In genomic region chr3:67267448-67267847, GRCm38 (mm10) we compare ENCODE assay signal across 13 mouse cellular contexts.
DNase-seq lines count a peak whose midpoint lies in the region; ATAC-seq and TF ChIP-seq lines count a peak whose summit lies in the region.
"Had no signal": no experiment of that assay in that cellular context is flagged by ENCODE, and none has a peak within 500 bp of the region (broad histone marks: within the 10 kb centered on the region; RNA-seq: fewer than 3 reads in every experiment).

No protein-coding gene starts in this region.

- no peak overlapping the region for H3K27ac ChIP-seq in heart, postnatal 0 days (ENCODE audit: low read depth)
- no peak overlapping the region for H3K27ac ChIP-seq in heart, embryonic 12.5 days (ENCODE audit: poor library complexity, severe bottlenecking)
- H3K27ac ChIP-seq in liver, postnatal 0 days (ENCODE audit: low read depth): no peak overlapping the region
- H3K27ac ChIP-seq: forebrain, embryonic 10.5 days had no signal

- H3K9ac ChIP-seq in heart, postnatal 0 days (replicated peaks; ENCODE audit: low read depth, low read length): no peak overlapping the region
- no peak overlapping the region for H3K9ac ChIP-seq in heart, embryonic 12.5 days
- H3K9ac ChIP-seq in liver, postnatal 0 days (replicated peaks): no peak overlapping the region

- H3K4me1 ChIP-seq in heart, postnatal 0 days (ENCODE audit: control insufficient read depth, insufficient read depth): no peaks in the 10 kb centered on the region
- H3K4me1 ChIP-seq in heart, embryonic 12.5 days (replicated peaks): no peaks in the 10 kb centered on the region
- no peaks in the 10 kb centered on the region for H3K4me1 ChIP-seq in liver, postnatal 0 days (ENCODE audit: insufficient read depth)
- H3K4me1 ChIP-seq: forebrain, embryonic 10.5 days had no signal

- H3K4me2 ChIP-seq in heart, postnatal 0 days (ENCODE audit: low read depth, low read length): no peak overlapping the region
- no peak overlapping the region for H3K4me2 ChIP-seq in heart, embryonic 12.5 days
- H3K4me2 ChIP-seq in liver, postnatal 0 days (ENCODE audit: low read depth, low read length): no peak overlapping the region

- TF ChIP-seq CTCF in heart, postnatal 0 days (IDR thresholded peaks at IDR 0.05; ENCODE audit: low read depth): peak; percentile 36
- TF ChIP-seq CTCF in liver, postnatal 0 days (IDR thresholded peaks at IDR 0.05; ENCODE audit: low read depth): peak; percentile 27; the same call in 1 of the 2 replicates

- H3K36me3 ChIP-seq in heart, postnatal 0 days (replicated peaks; ENCODE audit: control insufficient read depth, insufficient read depth, low read length): no peaks in the 10 kb centered on the region
- no peaks in the 10 kb centered on the region for H3K36me3 ChIP-seq in heart, embryonic 12.5 days
- no peaks in the 10 kb centered on the region for H3K36me3 ChIP-seq in liver, postnatal 0 days (replicated peaks; ENCODE audit: insufficient read depth, low read length)
- H3K36me3 ChIP-seq: forebrain, embryonic 10.5 days had no signal

- H3K9me3 ChIP-seq in heart, postnatal 0 days (replicated peaks; ENCODE audit: control insufficient read depth, low read length): no peaks in the 10 kb centered on the region
- no peaks in the 10 kb centered on the region for H3K9me3 ChIP-seq in heart, embryonic 12.5 days (replicated peaks)
- H3K9me3 ChIP-seq in liver, postnatal 0 days (ENCODE audit: low read length): no peaks in the 10 kb centered on the region
- H3K9me3 ChIP-seq: forebrain, embryonic 10.5 days had no signal

- H3K4me3 ChIP-seq in heart, postnatal 0 days (ENCODE audit: low read depth, low read length): no peak overlapping the region
- H3K4me3 ChIP-seq in heart, embryonic 12.5 days: no peak overlapping the region
- no peak overlapping the region for H3K4me3 ChIP-seq in liver, postnatal 0 days (ENCODE audit: low read depth, low read length)
- H3K4me3 ChIP-seq: forebrain, embryonic 10.5 days had no signal

- DNase-seq in heart, postnatal 0 days (ENCODE audit: low spot score): peak; percentile 36
- no peak for DNase-seq in liver, postnatal 0 days
- DNase-seq in liver: no peak
- peak; percentile 35 for DNase-seq in MN1 (ENCODE audit: low spot score)
- DNase-seq in retina, postnatal 1 day: peak; percentile 20
- DNase-seq in spleen, postnatal 10 days (ENCODE audit: low spot score in 2 of 2): no peak
- DNase-seq: gastrocnemius, postnatal 25 days; heart, postnatal 14 days; left cerebral cortex, postnatal 4 days; right cerebral cortex, postnatal 14 days had no signal

- no peaks in the 10 kb centered on the region for H3K27me3 ChIP-seq in heart, postnatal 0 days (ENCODE audit: control insufficient read depth, insufficient read depth, low read length)
- H3K27me3 ChIP-seq in heart, embryonic 12.5 days (replicated peaks): no peaks in the 10 kb centered on the region
- no peaks in the 10 kb centered on the region for H3K27me3 ChIP-seq in liver, postnatal 0 days (ENCODE audit: insufficient read depth, low read length)

- no peak for TF ChIP-seq EP300 in heart, postnatal 0 days (IDR thresholded peaks at IDR 0.05; ENCODE audit: low read depth)
- no peak for TF ChIP-seq EP300 in liver, postnatal 0 days (IDR thresholded peaks at IDR 0.05; ENCODE audit: low read depth)

- ATAC-seq in heart, postnatal 0 days (ENCODE audit: insufficient read depth, low read depth): no peak
- ATAC-seq in heart, embryonic 12.5 days (ENCODE audit: insufficient number of reproducible peaks, low FRiP score): no peak
- no peak for ATAC-seq in liver, postnatal 0 days
- ATAC-seq: midbrain, embryonic 16.5 days had no signal

- 73% methylated on average over 3 of the region's 3 CpGs for whole genome bisulfite sequencing in heart, postnatal 0 days
- WGBS in heart, embryonic 12.5 days: 68% methylated on average over 3 of the region's 3 CpGs
- WGBS in liver, postnatal 0 days (ENCODE audit: insufficient replicate concordance): 69% methylated on average over 3 of the region's 3 CpGs

Comparison
In these comparisons a context has a peak if more than half of its experiments do, and no peak if none do; other contexts are left out.
1. DNase-seq: peak in heart, postnatal 0 days (single experiment), MN1 (single experiment) and retina, postnatal 1 day (single experiment); none in liver, postnatal 0 days (single experiment), liver (single experiment) and spleen, postnatal 10 days (0 of 2).